Mouse (Mus musculus) cortical plate, adult 2 months (tissue): ENCODE data around the gene Lrp6. TPM values are rescaled to one million over a fixed set of nuclear protein-coding genes. Genes with fewer than 3 reads are reported as not detected.

Source experiments
- H3K27ac ChIP-seq: fragments of 200-500 bp; 2 replicates; pipeline ENCODE4 v1.5.1; 2012; ENCODE audit warnings: low read length, control low read depth, inconsistent platforms; ENCODE audit not compliant: insufficient read depth
- H3K4me1 ChIP-seq: fragments of 200-500 bp; 2 replicates; pipeline ENCODE4 v1.6.1; 2011; ENCODE audit warnings: low read length; ENCODE audit not compliant: control insufficient read depth, insufficient read depth
- H3K4me3 ChIP-seq: fragments of 200-500 bp; 2 replicates; pipeline ENCODE4 v1.5.1; 2011; ENCODE audit warnings: mild to moderate bottlenecking, low read length, control low read depth; ENCODE audit not compliant: insufficient read depth
- CTCF ChIP-seq: fragments of 200-500 bp; IDR thresholded peaks from 2 replicates; pipeline ENCODE4 v1.5.1; 2011; ENCODE audit warnings: mild to moderate bottlenecking, control low read depth, low read length; ENCODE audit not compliant: insufficient read depth; ENCODE audit errors: extremely low read depth
- POLR2A ChIP-seq: fragments of 200-500 bp; IDR thresholded peaks from 2 replicates; pipeline ENCODE4 v1.6.1; 2011; ENCODE audit warnings: mild to moderate bottlenecking, low read length, control low read depth; ENCODE audit not compliant: insufficient read depth; ENCODE audit errors: extremely low read depth
- polyA plus RNA-seq: library from polyadenylated mRNA; depleted of rRNA; stranded (reverse); fragments of >200 nt; gene quantifications from 2 replicates; pipeline ENCODE4 v1.2.3, GENCODE M21; 2012; rRNA removed

Lrp6 gene
- polyA plus RNA-seq, result 24.2 and 25.3 TPM in 2 replicates

DNA sequence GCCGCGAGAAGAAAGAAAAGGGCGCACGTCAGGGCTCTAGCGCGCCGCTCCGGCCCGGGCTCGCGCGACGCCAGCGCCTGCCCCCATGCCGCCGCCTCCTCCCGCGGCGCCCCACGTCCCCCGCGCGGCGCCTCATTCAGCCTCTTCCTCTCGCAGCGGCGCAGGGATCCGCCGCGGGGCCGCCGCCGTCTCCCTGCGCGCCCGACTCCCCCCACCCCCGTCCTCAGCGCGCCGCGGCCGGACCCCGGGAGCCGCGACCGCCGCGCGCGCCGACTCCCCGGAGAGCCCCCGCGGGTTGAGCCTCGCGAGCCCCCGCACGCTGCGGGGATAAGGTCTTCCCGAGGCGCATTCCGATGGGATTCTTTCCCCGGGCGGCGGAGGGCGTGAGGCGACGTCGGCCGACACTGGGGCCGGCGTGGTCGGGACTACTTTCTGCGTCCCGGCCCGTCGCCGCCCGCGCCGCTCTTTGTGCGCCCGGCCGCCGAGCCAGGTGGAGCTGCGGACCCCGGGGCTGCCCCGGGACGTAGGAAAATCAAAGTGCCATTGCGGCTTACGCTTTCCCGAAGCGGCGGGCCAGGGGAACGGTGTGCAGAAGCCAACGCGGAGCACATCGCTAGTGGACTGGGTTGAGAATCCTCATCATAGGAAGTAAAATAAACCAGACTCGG, at the start of gene Lrp6:
TSS of gene Lrp6 (minus strand) at position 148 of the 668 bp plus-strand sequence.
- peak within 1 kb of the TSS; percentile 99 for H3K27ac ChIP-seq
- peaks cover 6% of the 10 kb centered on the region; the same call in 1 of the 2 replicates for H3K4me1 ChIP-seq
- H3K4me3 ChIP-seq, result peak within 1 kb of the TSS; percentile 66
- TF ChIP-seq CTCF (no peak), POLR2A (peak; percentile 42; the same call in 1 of the 2 replicates)

DNA sequence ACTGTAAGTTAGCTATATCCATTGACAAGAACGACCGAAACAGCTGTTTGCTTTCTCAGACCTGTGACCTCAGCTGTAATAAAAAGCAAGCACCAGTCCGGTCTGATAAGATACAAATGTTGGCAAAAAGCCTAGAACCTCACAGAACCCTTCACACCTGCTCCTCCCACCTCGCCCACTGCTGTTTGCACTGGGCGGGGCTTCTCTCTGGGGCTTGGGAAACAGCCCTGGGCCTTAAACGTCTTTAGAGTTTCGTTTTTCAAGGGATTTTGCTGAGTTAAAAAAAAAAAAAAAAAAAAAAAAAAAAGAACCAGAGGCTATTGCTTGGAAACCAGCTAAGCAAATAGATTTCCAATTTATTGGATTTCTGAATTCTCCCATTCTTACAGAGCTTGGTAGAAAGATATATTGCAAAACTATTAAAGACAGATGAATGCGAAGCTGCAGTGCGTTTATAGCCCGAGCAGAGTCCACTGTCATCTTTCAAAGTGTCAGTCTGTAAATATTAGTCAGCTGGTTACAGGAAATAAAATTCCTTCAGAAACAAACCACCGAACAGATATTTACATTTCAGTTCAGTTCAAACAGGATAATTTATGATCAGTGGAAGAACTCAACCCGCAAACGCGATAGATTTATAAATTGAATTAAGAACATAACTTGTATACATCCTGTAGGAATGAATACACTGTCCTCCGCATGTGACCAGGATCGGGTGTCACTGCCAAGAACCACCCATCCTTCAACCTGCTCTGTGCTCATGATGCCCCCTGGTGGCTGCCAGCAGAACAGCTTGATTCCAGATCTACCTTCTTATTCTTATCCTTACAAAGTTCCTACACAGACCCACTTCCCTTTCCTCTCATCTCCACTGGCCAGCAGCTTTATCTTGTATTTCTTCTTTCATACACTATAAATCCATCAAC, 48.2 kb upstream of the Lrp6 start:
- no peak overlapping the region for H3K27ac ChIP-seq
- H3K4me3 ChIP-seq, result no peak overlapping the region
- H3K4me1 ChIP-seq, result peaks cover 7% of the 10 kb centered on the region; the same call in 1 of the 2 replicates
- TF ChIP-seq CTCF, result peak; percentile 96
- no peak for TF ChIP-seq POLR2A

DNA sequence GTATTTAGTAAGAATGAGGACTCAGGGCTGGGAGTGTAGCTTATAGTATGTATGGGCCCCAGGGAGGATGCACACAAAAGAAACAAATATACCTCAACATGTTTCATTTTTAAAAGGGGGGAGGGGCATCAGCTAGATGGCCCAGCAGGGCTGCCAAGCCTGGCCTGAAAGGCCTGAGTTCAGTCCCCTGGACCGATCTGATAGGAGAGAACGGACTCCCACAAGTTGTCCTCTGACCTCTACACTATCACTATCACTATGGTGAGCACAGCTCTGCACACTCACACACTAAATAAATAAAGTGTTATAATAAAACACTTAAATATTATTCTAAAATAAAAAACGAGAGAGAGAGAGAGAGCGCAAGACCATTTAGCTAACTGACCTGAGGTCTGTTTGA, 47.6 kb upstream of the Lrp6 start:
- Histone ChIP-seq H3K4me1 (peaks cover 7% of the 10 kb centered on the region; the same call in 1 of the 2 replicates), H3K4me3 (no peak overlapping the region), H3K27ac (no peak overlapping the region)
- TF ChIP-seq CTCF (no peak), POLR2A (no peak)

DNA sequence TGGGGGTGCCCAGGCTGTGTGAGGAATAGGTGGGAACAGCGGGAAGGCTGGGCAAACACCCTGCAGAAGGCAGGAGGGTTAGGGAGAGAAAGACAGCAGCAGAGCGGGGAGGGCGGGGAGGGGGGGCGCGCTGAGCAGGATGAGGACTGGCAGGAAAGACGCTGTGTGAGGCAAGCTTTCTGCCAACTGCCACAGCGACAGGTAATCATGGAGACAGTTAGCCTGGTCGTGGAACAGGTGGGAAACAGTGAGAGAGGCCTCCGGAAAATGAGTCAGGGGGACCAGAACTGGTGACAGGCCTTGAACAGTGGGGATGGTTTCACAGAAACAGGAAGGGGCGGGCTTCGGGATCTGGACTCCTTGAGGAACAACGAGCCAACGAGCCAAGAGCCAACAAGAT, 45.1 kb upstream of the Lrp6 start:
- Histone ChIP-seq H3K27ac (no peak overlapping the region), H3K4me3 (no peak overlapping the region), H3K4me1 (peaks cover 7% of the 10 kb centered on the region; the same call in 1 of the 2 replicates)
- TF ChIP-seq CTCF (no peak), POLR2A (no peak)

DNA sequence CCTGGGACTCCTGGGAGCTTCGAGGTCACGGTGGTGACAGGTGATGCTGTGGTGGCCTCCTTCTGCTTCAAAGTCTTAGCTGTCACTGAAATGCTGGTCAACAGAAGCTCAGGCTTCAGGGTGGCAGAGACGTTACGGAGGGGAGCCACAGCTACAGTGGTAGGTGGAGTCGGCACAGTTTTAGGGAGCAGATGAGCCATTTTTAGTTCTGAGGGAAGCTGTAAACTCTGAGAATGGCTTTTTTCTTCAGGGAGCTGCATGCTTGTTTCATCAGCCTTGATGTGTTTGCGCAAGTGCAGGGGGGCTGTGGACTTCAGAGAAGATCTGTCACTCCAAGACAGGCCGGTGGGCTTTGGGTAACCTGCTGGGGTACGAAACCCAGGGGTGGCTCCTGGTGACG, 43.6 kb upstream of the Lrp6 start:
- H3K4me1 ChIP-seq, result peaks cover 7% of the 10 kb centered on the region; the same call in 1 of the 2 replicates
- H3K4me3 ChIP-seq, result no peak overlapping the region
- TF ChIP-seq CTCF, result no peak
- no peak overlapping the region for H3K27ac ChIP-seq

DNA sequence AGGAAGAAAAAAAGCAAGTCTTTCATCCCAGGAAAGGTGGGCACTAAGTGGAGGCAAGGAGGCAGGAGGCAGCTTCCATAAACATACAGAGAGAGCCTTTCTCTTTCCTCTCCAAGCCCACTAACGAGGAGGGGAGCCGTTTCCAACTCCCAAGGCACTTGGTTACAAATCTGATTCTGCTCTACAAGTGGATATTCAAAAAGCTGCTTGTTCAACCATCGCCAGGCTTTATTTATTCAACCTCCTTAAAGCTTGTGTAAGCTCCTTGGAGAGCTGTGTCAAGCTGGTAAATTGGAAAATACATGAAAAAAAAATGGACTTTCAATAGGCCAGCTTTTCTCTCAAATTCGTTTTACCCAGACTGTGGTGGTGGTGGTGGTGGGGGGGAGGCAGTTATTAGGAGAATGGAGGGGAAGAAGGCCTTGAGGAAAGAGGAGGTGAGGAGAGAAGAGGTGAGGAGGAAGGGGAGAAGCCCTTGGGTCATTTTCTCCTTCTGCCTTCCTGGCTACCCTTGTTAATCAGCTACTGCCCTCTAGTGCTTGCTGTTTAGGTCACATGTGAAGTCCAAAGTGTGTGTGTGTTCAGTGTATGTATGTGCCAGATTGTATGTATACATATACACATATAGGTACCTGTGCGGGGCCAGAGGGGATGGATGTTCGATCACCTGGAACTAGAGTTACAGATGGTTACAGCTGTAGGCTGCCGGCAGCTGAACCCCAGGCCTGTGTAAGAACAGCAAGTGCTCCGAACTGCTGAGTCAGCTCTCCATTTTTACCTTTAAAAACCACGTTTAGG, 40.4 kb upstream of the Lrp6 start:
- Histone ChIP-seq H3K4me1 (peaks cover 7% of the 10 kb centered on the region; the same call in 1 of the 2 replicates), H3K4me3 (no peak overlapping the region), H3K27ac (no peak overlapping the region)
- TF ChIP-seq POLR2A (no peak), CTCF (peak; percentile 72)

DNA sequence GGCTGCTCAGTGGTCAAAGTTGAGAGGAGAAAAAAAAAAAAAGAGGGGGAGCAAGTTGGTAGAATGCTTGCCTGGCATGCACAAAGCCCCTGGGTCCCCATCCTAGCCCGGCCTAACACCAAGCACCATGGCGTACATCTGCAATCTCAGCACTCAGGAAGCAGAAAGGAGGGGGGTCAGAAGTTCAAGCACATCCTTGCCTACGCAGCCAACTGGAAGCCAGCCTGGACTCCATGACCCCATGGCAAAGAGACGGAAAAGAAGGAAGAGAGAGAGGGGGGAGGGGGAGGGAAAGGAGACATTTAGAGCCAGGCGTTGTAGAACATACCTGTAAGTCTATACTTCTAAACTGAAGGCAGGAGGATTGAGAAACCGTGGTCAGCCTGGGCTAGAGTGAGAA, 39.8 kb upstream of the Lrp6 start:
- no peak overlapping the region for H3K27ac ChIP-seq
- H3K4me1 ChIP-seq, result peaks cover 5% of the 10 kb centered on the region; the same call in 1 of the 2 replicates
- H3K4me3 ChIP-seq, result no peak overlapping the region
- TF ChIP-seq CTCF (no peak), POLR2A (no peak)

DNA sequence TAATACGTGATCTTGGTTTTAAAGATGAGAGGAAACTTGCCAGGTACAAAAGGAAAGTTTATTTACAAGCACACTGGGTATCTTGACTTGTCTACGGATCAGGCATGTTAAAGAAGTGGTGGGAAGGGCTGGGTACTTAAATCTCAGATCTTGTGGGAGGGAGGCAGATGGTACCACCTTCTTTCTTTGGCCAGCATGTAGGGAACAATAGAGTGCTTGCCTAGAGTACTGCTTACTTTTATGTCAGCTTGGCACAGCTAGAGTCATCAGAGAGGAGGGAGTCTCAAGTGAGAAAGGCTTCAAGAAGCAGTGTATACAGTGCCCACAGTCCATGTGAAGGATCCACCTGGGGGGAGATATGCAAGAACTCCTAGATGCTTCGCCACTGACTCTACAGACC, 38.4 kb upstream of the Lrp6 start:
- TF ChIP-seq CTCF (no peak), POLR2A (no peak)
- H3K27ac ChIP-seq, result no peak overlapping the region
- no peak overlapping the region for H3K4me3 ChIP-seq
- H3K4me1 ChIP-seq, result peaks cover under 1% of the 10 kb centered on the region; the same call in 1 of the 2 replicates
